Mouse (Mus musculus): ENCODE measurements around the gene Msl1. TPM values are rescaled to one million over a fixed set of nuclear protein-coding genes. Genes with fewer than 3 reads are reported as not detected.

Gene Msl1
- polyA plus RNA-seq, 1 experiment: 39.0 TPM

- no peak for TF ChIP-seq POLR2A (IDR thresholded peaks at IDR 0.05; ENCODE audit: borderline replicate concordance, extremely low read depth, low read depth, low read length)
- no peak for TF ChIP-seq CTCF (IDR thresholded peaks at IDR 0.05; ENCODE audit: insufficient read depth, low read length)
- H3K4me3 ChIP-seq (replicated peaks; ENCODE audit: extremely low read depth, low read depth, low read length): no peak overlapping the region
- WGBS: 36% methylated on average over 10 of the region's 10 CpGs
- DNase-seq: no peak
- H3K4me1 ChIP-seq (ENCODE audit: control insufficient read depth, insufficient read depth, low read length): peaks cover 30% of the 10 kb centered on the region
These were observed 10.1 kb upstream of the Msl1 start for GRCm38 (mm10) chr11:98785214-98785613.

GRCm38 (mm10) chr11:98785772-98786281 is 9.5 kb upstream of the Msl1 start:
- Histone ChIP-seq H3K4me1 (ENCODE audit: control insufficient read depth, insufficient read depth, low read length) (peaks cover 28% of the 10 kb centered on the region), H3K4me3 (replicated peaks; ENCODE audit: extremely low read depth, low read depth, low read length) (peak overlapping the region; percentile 69)
- WGBS: 1% methylated on average over 12 of the region's 12 CpGs
- peak; percentile 70 for DNase-seq
- TF ChIP-seq CTCF (IDR thresholded peaks at IDR 0.05; ENCODE audit: insufficient read depth, low read length) (peak; percentile 48), POLR2A (IDR thresholded peaks at IDR 0.05; ENCODE audit: borderline replicate concordance, extremely low read depth, low read depth, low read length) (peak; percentile 56; the same call in 1 of the 2 replicates)

GRCm38 (mm10) chr11:98786359-98787214 is 8.7 kb upstream of the Msl1 start:
- under 1% methylated on average over 15 of the region's 15 CpGs for WGBS
- peak; percentile 93 for DNase-seq
- peak overlapping the region; percentile 69 for H3K4me3 ChIP-seq (replicated peaks; ENCODE audit: extremely low read depth, low read depth, low read length)
- H3K4me1 ChIP-seq (ENCODE audit: control insufficient read depth, insufficient read depth, low read length): peaks cover 27% of the 10 kb centered on the region
- TF ChIP-seq POLR2A (IDR thresholded peaks at IDR 0.05; ENCODE audit: borderline replicate concordance, extremely low read depth, low read depth, low read length): peak; percentile 74; the same call in 1 of the 2 replicates
- peak; percentile 77 for TF ChIP-seq CTCF (IDR thresholded peaks at IDR 0.05; ENCODE audit: insufficient read depth, low read length)

- 21% methylated on average over 7 of the region's 7 CpGs for WGBS
- H3K4me1 ChIP-seq (ENCODE audit: control insufficient read depth, insufficient read depth, low read length): peaks cover 26% of the 10 kb centered on the region
- TF ChIP-seq POLR2A (IDR thresholded peaks at IDR 0.05; ENCODE audit: borderline replicate concordance, extremely low read depth, low read depth, low read length) (no peak), CTCF (IDR thresholded peaks at IDR 0.05; ENCODE audit: insufficient read depth, low read length) (no peak)
- no peak overlapping the region for H3K4me3 ChIP-seq (replicated peaks; ENCODE audit: extremely low read depth, low read depth, low read length)
- no peak for DNase-seq
These were observed 8.1 kb upstream of the Msl1 start for GRCm38 (mm10) chr11:98787229-98787628.

- H3K4me1 ChIP-seq (ENCODE audit: control insufficient read depth, insufficient read depth, low read length): peaks cover 24% of the 10 kb centered on the region
These were observed 7.6 kb upstream of the Msl1 start for GRCm38 (mm10) chr11:98787691-98788090.

GRCm38 (mm10) chr11:98788139-98788538 is 7.2 kb upstream of the Msl1 start:
- WGBS: 85% methylated on average over 5 of the region's 5 CpGs
- no peak for DNase-seq
- peaks cover 19% of the 10 kb centered on the region for H3K4me1 ChIP-seq (ENCODE audit: control insufficient read depth, insufficient read depth, low read length)
- H3K4me3 ChIP-seq (replicated peaks; ENCODE audit: extremely low read depth, low read depth, low read length): no peak overlapping the region
- no peak for TF ChIP-seq POLR2A (IDR thresholded peaks at IDR 0.05; ENCODE audit: borderline replicate concordance, extremely low read depth, low read depth, low read length)
- no peak for TF ChIP-seq CTCF (IDR thresholded peaks at IDR 0.05; ENCODE audit: insufficient read depth, low read length)

More at GRCm38 (mm10) chr11:98787691-98788090, 7.6 kb upstream of the Msl1 start:
- H3K4me3 ChIP-seq (replicated peaks; ENCODE audit: extremely low read depth, low read depth, low read length): no peak overlapping the region
- no peak for DNase-seq
- WGBS: 81% methylated on average over 1 of the region's 1 CpGs
- TF ChIP-seq POLR2A (IDR thresholded peaks at IDR 0.05; ENCODE audit: borderline replicate concordance, extremely low read depth, low read depth, low read length): no peak
- TF ChIP-seq CTCF (IDR thresholded peaks at IDR 0.05; ENCODE audit: insufficient read depth, low read length): no peak

GRCm38 (mm10) chr11:98788550-98789218 is 6.6 kb upstream of the Msl1 start:
- Histone ChIP-seq H3K4me1 (ENCODE audit: control insufficient read depth, insufficient read depth, low read length) (peaks cover 16% of the 10 kb centered on the region), H3K4me3 (replicated peaks; ENCODE audit: extremely low read depth, low read depth, low read length) (peak overlapping the region; percentile 12)
- WGBS: 5% methylated on average over 18 of the region's 18 CpGs
- TF ChIP-seq CTCF (IDR thresholded peaks at IDR 0.05; ENCODE audit: insufficient read depth, low read length) (peak; percentile 82), POLR2A (IDR thresholded peaks at IDR 0.05; ENCODE audit: borderline replicate concordance, extremely low read depth, low read depth, low read length) (peak; percentile 58; the same call in 1 of the 2 replicates)
- peak; percentile 80 for DNase-seq

- no peak for DNase-seq
- Histone ChIP-seq H3K4me3 (replicated peaks; ENCODE audit: extremely low read depth, low read depth, low read length) (peak overlapping the region; percentile 67), H3K4me1 (ENCODE audit: control insufficient read depth, insufficient read depth, low read length) (peaks cover 14% of the 10 kb centered on the region)
- TF ChIP-seq POLR2A (IDR thresholded peaks at IDR 0.05; ENCODE audit: borderline replicate concordance, extremely low read depth, low read depth, low read length): no peak
- no peak for TF ChIP-seq CTCF (IDR thresholded peaks at IDR 0.05; ENCODE audit: insufficient read depth, low read length)
- WGBS: 1% methylated on average over 25 of the region's 25 CpGs
These were observed 6.0 kb upstream of the Msl1 start for GRCm38 (mm10) chr11:98789219-98789807.

- Histone ChIP-seq H3K4me1 (ENCODE audit: control insufficient read depth, insufficient read depth, low read length) (peaks cover 14% of the 10 kb centered on the region), H3K4me3 (replicated peaks; ENCODE audit: extremely low read depth, low read depth, low read length) (no peak overlapping the region)
- TF ChIP-seq CTCF (IDR thresholded peaks at IDR 0.05; ENCODE audit: insufficient read depth, low read length): no peak
- TF ChIP-seq POLR2A (IDR thresholded peaks at IDR 0.05; ENCODE audit: borderline replicate concordance, extremely low read depth, low read depth, low read length): no peak
- whole genome bisulfite sequencing: 30% methylated on average over 5 of the region's 5 CpGs
- no peak for DNase-seq
These were observed 5.5 kb upstream of the Msl1 start for GRCm38 (mm10) chr11:98789824-98790223.
